Mouse (Mus musculus) layer of hippocampus, adult 9-10 months (tissue): ENCODE results near the gene Wdr72.

Source experiments
- DNase-seq: peaks from one replicate; pipeline ENCODE4 v3.0.0; 2022; ENCODE audit warnings: low spot score

Wdr72 gene

DNA sequence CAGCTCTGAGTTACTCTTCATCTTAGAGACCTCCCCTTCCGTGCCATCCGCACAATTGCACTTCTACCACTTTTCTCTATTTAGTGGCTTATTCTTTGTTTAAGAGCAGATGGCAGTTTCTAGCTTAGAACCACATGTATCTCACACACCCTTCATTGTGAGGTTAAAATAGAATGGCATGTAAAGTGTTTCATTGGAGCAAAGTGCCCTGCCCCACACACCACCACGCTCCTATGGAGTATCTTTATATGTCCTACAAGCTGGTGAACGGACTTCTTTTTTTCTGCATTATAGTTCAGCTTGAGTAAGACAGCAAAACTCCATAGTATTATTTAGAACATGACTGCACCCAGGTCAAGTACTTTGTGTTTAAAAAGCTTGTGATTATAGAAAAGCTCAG is 137.9 kb downstream of the Wdr72 start:
- DNase-seq: no peak

- DNase-seq: no peak
Measured at GRCm38 (mm10) chr9:74249486-74249885, 139.3 kb downstream of the Wdr72 start.

GRCm38 (mm10) chr9:74250522-74250921 is 140.4 kb downstream of the Wdr72 start:
- no peak for DNase-seq

DNA sequence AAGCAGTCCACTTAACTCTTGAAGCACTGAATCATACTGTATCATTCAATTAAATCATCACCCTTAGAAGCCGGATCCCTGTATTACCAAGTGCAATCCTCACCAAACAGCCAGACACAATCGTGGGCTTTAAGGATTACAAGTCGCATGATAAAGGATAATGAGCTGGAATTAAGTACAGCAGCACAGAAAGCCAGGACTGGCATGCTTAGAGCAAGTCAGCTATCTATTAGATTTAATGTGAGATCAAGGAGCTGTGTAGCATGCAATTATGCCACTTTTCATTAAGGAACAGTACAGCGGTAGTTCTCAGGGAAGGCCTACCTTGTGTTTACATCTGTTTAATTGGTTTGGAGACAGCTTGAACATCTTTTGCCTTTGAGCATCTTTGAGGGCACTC is 148.2 kb downstream of the Wdr72 start:
- DNase-seq: no peak

DNA sequence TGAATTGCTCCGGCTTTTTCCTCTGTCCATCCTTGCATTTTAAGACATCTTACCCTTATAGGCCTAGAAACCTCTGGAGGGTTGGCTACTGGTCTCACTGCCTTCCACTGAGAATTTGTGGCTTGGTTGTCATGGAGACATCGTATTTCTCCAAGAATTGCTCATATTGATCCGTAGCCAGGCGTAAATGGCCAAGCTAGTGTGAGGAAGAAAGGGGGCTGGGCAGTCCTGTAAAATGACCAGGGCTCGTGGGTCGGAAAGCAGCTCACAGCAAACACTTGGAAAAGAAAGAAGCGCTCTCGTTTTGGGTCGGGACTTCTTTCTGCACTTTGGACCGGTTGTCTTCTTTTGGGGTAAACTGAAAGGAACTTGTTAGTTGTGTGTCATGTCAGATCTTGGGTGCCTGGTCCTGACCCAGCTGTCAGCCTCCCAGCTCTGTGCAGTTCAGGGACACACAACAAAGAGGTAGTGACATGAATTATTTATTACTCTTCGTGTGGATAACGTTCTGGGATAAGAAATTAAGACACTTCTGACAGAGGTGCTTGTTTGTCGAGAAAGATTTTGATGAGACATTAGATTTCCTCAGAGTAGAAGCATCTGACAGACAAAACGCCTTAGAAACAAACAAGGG is 167.7 kb downstream of the Wdr72 start:
- no peak for DNase-seq

- no peak for DNase-seq
Measured at GRCm38 (mm10) chr9:74282072-74282471, 171.9 kb downstream of the Wdr72 start.

DNA sequence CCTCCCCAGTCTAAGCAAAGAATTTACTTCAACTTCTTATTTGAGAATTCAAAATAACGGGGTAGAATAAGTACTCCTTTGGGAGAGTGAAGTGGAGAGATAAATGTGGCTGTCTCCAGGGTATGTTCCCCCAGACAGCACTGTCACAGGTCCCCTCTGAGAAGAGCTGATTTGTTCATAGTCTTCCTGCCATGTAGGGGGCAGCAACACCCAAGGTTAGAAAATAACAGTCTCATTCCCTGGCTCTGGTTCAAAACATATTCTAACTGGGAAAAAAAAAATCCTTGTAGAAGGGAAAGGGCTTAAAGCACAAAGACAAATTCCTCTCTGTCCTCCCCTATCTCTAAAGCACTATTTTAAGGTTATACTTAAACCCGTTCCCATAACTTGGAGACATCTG is 176.1 kb downstream of the Wdr72 start:
- no peak for DNase-seq

DNA sequence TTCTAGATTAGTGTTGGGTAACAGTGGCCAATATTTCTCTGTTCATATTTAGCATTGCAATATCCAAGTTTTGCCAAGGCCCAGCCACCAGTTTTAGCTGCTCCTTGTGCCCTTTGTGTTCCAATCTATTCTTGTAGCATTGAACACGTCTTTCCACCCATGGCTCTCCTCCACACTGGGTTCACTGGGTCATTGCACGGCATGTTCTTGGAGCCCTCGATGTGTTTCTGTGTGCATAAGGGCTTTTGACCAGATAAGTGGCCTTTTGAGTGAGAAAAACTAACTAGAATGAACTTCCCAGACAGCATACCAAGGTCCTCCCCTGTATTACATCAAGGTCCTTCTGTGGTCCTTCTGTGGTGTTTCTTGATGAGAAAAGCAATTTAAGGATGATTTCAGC is 184.3 kb downstream of the Wdr72 start:
- no peak for DNase-seq

DNA sequence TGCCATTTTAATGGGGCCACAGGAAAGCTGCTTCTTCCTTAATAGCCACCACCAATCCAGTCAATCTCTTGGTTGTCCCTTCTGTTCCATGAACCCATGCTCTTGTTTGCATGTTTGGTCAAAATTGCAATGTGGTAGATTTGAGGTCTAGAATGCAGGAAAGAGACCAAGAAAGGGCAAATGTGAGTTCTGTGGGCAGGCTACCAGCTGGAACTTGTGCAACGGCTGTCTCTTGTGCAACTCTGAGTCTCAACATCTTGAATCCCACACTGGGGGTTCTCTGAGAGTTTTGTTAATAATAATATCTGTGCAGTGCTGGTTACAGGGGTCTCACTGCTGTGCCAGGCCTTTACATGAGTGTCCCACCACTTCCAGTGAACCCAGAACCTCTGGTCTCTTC is 208.6 kb downstream of the Wdr72 start:
- DNase-seq: no peak

DNA sequence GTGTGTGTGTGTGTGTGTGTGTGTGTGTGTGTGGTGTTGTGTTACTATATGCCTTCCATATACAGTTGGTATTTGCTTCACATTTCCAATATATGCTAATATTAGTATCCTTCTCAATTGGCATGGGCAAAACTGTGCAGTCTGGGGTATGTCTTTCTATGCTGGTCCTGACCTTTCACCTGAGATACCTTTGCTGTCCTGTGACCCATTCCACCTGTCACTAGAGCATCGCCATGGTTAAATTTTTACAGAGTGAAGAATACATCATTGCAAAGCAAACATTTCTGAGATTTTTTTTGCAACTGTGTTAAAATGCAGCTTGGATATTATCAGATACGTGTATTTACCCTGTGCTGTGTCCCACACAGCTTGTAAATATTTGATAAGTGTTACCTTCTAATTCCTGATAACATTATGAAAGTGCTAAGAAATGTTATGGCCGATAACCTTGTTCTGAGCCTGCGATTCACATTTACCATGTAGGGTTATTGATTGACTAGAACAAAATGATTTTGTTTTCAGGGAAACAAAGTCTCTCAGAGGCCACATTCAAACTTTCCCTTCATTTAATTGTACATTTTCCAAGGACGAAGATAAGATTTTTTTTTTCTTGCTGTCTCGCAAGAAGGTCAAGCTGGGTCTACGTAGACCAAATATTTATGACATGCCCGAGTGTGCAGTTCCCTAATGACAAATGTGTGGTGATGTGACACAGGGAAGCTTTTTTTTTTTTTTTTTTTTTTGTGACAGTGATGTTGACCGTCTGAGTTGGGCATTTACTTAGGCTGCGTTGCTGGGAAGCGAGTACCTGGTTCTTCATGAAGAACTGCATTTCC is 214.2 kb downstream of the Wdr72 start:
- no peak for DNase-seq

GRCm38 (mm10) chr9:74324925-74325295 is 214.8 kb downstream of the Wdr72 start:
- DNase-seq: no peak

GRCm38 (mm10) chr9:74325981-74326380 is 215.8 kb downstream of the Wdr72 start:
- no peak for DNase-seq

GRCm38 (mm10) chr9:74328821-74329220 is 218.7 kb downstream of the Wdr72 start:
- DNase-seq: no peak

DNA sequence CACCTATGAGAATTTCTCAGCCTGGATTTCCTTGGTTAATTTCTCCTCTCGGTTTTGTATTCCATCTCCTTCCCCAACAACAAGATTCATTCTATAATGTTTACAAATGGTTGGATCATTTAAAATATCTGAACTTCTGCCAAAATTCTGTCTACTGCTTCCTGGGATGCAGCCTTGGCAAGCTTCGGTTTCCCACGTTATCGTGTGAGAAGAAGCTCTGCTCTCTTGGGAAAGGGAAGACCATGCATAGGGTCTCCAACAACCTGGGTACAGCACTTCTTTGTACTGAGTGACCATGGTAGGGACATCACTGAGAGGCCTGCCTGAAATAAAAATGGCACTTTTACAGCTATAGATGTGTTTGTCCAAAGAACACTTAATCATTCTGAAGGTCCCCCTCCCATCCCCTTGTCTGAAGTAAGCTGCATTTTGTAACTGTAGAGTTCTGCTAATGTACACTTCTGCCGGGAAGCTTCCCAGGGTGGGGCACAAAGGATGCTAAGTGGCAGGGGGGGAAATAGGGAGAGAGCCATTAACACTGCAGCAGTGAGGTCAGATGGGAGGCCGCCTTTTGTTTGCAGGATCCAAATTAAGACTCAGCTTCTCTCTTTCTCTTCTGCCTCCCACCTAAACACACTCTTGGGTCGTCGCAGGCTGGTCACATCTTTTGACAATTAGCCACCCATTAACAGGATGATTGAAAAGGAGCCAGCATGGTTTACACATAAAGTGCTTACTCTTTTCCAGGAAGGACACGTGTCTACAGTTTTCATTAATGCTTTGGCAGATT is 220.7 kb downstream of the Wdr72 start:
- no peak for DNase-seq

GRCm38 (mm10) chr9:74332321-74332720 is 222.2 kb downstream of the Wdr72 start:
- DNase-seq: no peak
